Mouse (Mus musculus): Measurements from ENCODE around the gene Fcamr. TPM values are rescaled to one million over a fixed set of nuclear protein-coding genes. Genes with fewer than 3 reads are reported as not detected.

Gene Fcamr
- total and polyA plus RNA-seq, 3 experiments: 0.17 to 1.7 TPM; not detected in 1

DNA sequence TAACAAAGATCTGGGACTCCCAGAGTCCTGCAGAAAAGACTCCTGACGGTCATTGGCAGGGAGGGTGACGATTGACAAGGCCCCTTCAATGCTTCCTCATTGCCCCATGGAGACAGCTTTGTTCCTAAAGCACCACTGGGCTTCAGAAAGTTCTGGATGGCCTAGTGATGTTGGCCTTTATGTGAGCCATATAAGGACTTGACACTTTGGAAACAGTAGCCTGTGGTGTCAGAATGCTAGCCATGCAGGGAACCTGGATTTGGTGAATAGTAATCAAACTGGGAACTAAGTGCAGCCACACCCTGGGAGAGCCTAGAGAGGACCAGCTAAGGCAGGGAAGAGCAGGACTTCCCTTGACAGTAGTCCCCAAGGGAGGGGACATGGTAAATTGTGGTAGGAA, 809 bp downstream of the Fcamr start:
- Histone ChIP-seq H3K9ac (ENCODE audit: insufficient read depth, low read depth) (no peak overlapping the region), H3K4me1 (ENCODE audit: control insufficient read depth in 1 of 2, insufficient read depth in 2 of 2) (peaks cover 5 to 44% of the 10 kb centered on the region in 2 experiments), H3K4me2 (ENCODE audit: insufficient read depth, low read depth, poor library complexity, severe bottlenecking) (no peak overlapping the region), H3K79me2 (replicated peaks; ENCODE audit: control insufficient read depth, extremely low read depth, insufficient read depth, poor library complexity, severe bottlenecking) (no peaks in the 10 kb centered on the region), H3K4me3 (replicated peaks in 1 of 3; ENCODE audit: low read depth in 2 of 3, low read length in 2 of 3, poor library complexity in 1 of 3) (no peak overlapping the region), H3K27ac (ENCODE audit: insufficient read depth, low read depth) (no peak overlapping the region), H3K27me3 (replicated peaks) (peaks cover 1% of the 10 kb centered on the region), H3K9me3 (replicated peaks; ENCODE audit: low read length) (no peaks in the 10 kb centered on the region), H3K36me3 (replicated peaks in 1 of 2; ENCODE audit: control insufficient read depth in 1 of 2, insufficient read depth in 1 of 2, low read length in 1 of 2) (no peaks in the 10 kb centered on the region)
- in situ Hi-C loops (cut with MboI; ENCODE audit: low pct_ligation_motif_present, low pct_unique_long_range_greater_than_20kb, low sequenced_read_pairs) (no loop called here), dilution Hi-C loops (cut with MboI; ENCODE audit: extremely low pct_ligation_motif_present, extremely low pct_unique_long_range_greater_than_20kb, low sequenced_read_pairs) (no loop called here)
- DNase-seq (ENCODE audit: extremely low read depth): no peak
- TF ChIP-seq PAX5 (IDR thresholded peaks at IDR 0.05; ENCODE audit: low read length) (no peak), TBP (conservative IDR thresholded peaks at IDR 0.05; ENCODE audit: low read depth, low read length) (no peak), KAT2A (IDR thresholded peaks at IDR 0.05; ENCODE audit: insufficient replicate concordance, low read length) (no peak), ETS1 (conservative IDR thresholded peaks at IDR 0.05; ENCODE audit: low read depth, low read length) (no peak)

GRCm38 (mm10) chr1:130802976-130803375, 2.3 kb downstream of the Fcamr start:
- TF ChIP-seq KAT2A (IDR thresholded peaks at IDR 0.05; ENCODE audit: insufficient replicate concordance, low read length) (no peak), POLR2AphosphoS2 (IDR thresholded peaks at IDR 0.05; ENCODE audit: low read depth, low read length) (no peak), RCOR1 (conservative IDR thresholded peaks at IDR 0.05; ENCODE audit: low read depth, low read length) (no peak), SIN3A (IDR thresholded peaks at IDR 0.05; ENCODE audit: low read length) (no peak), ZNF384 (IDR thresholded peaks at IDR 0.05; ENCODE audit: low read depth, low read length) (no peak), NRF1 (IDR thresholded peaks at IDR 0.05; ENCODE audit: low read depth, low read length) (no peak), JUN (IDR thresholded peaks at IDR 0.05; ENCODE audit: insufficient read depth, low read depth, low read length) (no peak), ZMIZ1 (IDR thresholded peaks at IDR 0.05; ENCODE audit: low read depth, low read length) (no peak), E2F4 (IDR thresholded peaks at IDR 0.05; ENCODE audit: insufficient replicate concordance, low read depth, low read length) (no peak), ETS1 (conservative IDR thresholded peaks at IDR 0.05; ENCODE audit: low read depth, low read length) (no peak)
- Histone ChIP-seq H3K4me2 (ENCODE audit: insufficient read depth, low read depth, poor library complexity, severe bottlenecking) (no peak overlapping the region), H3K36me3 (replicated peaks in 1 of 2; ENCODE audit: control insufficient read depth in 1 of 2, insufficient read depth in 1 of 2, low read length in 1 of 2) (no peaks in the 10 kb centered on the region), H3K79me2 (replicated peaks; ENCODE audit: control insufficient read depth, extremely low read depth, insufficient read depth, poor library complexity, severe bottlenecking) (no peaks in the 10 kb centered on the region), H3K9ac (ENCODE audit: insufficient read depth, low read depth) (no peak overlapping the region), H3K4me1 (ENCODE audit: control insufficient read depth in 1 of 2, insufficient read depth in 2 of 2) (peaks cover 5 to 32% of the 10 kb centered on the region in 2 experiments), H3K27ac (ENCODE audit: insufficient read depth, low read depth) (no peak overlapping the region), H3K9me3 (replicated peaks; ENCODE audit: low read length) (no peaks in the 10 kb centered on the region), H3K27me3 (replicated peaks) (peaks cover 1% of the 10 kb centered on the region), H3K4me3 (replicated peaks in 1 of 3; ENCODE audit: low read depth in 2 of 3, low read length in 2 of 3, poor library complexity in 1 of 3) (no peak overlapping the region)
- in situ Hi-C loops (cut with MboI; ENCODE audit: low pct_ligation_motif_present, low pct_unique_long_range_greater_than_20kb, low sequenced_read_pairs) (no loop called here), dilution Hi-C loops (cut with MboI; ENCODE audit: extremely low pct_ligation_motif_present, extremely low pct_unique_long_range_greater_than_20kb, low sequenced_read_pairs) (no loop called here)
- no peak for DNase-seq (ENCODE audit: extremely low read depth)

DNA sequence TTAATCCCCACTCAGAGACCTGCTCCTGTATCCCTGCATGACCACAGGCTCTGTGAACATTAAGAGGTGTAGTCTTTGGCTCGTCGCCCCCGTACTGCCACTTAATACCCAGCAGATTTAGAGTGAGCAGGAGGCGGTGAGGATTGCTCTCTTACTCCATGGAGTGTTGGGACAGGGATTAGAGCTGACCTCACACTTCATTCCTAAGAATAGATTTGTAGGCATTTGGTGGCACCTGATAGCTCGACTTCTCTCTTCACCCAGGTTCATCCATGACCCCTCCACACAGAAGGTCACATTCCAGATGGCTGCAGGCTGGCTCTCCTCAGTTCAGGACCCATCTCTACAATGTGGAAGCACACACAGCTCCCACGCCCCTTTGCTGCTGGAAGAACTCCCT, 3.6 kb downstream of the Fcamr start:
- H3K4me2 ChIP-seq (ENCODE audit: insufficient read depth, low read depth, poor library complexity, severe bottlenecking): no peak overlapping the region
- peaks cover 1% of the 10 kb centered on the region for H3K27me3 ChIP-seq (replicated peaks)
- no peak for TF ChIP-seq USF1 (IDR thresholded peaks at IDR 0.05; ENCODE audit: low read depth, low read length)
- TF ChIP-seq SIN3A (IDR thresholded peaks at IDR 0.05; ENCODE audit: low read length): no peak
- no peak for TF ChIP-seq HCFC1 (IDR thresholded peaks at IDR 0.05; ENCODE audit: low read depth, low read length)
- no peak for TF ChIP-seq MAFK (IDR thresholded peaks at IDR 0.05; ENCODE audit: insufficient replicate concordance, low read length)
- TF ChIP-seq SMC3 (IDR thresholded peaks at IDR 0.05; ENCODE audit: low read depth, low read length): no peak
- TF ChIP-seq CHD2 (IDR thresholded peaks at IDR 0.05; ENCODE audit: low read length): no peak
- no peak for TF ChIP-seq IRF4 (IDR thresholded peaks at IDR 0.05; ENCODE audit: low read depth, low read length)
- no peak for TF ChIP-seq KAT2A (IDR thresholded peaks at IDR 0.05; ENCODE audit: insufficient replicate concordance, low read length)
- no peak for TF ChIP-seq E2F4 (IDR thresholded peaks at IDR 0.05; ENCODE audit: insufficient replicate concordance, low read depth, low read length)
- in situ Hi-C loops (cut with MboI; ENCODE audit: low pct_ligation_motif_present, low pct_unique_long_range_greater_than_20kb, low sequenced_read_pairs) (no loop called here), dilution Hi-C loops (cut with MboI; ENCODE audit: extremely low pct_ligation_motif_present, extremely low pct_unique_long_range_greater_than_20kb, low sequenced_read_pairs) (no loop called here)
- H3K4me1 ChIP-seq (ENCODE audit: control insufficient read depth in 1 of 2, insufficient read depth in 2 of 2): peaks cover 5 to 19% of the 10 kb centered on the region in 2 experiments
- no peaks in the 10 kb centered on the region for H3K36me3 ChIP-seq (replicated peaks in 1 of 2; ENCODE audit: control insufficient read depth in 1 of 2, insufficient read depth in 1 of 2, low read length in 1 of 2)
- H3K9ac ChIP-seq (ENCODE audit: insufficient read depth, low read depth): no peak overlapping the region
- H3K27ac ChIP-seq (ENCODE audit: insufficient read depth, low read depth): no peak overlapping the region
- no peak overlapping the region for H3K4me3 ChIP-seq (replicated peaks in 1 of 3; ENCODE audit: low read depth in 2 of 3, low read length in 2 of 3, poor library complexity in 1 of 3)
- no peaks in the 10 kb centered on the region for H3K79me2 ChIP-seq (replicated peaks; ENCODE audit: control insufficient read depth, extremely low read depth, insufficient read depth, poor library complexity, severe bottlenecking)
- DNase-seq (ENCODE audit: extremely low read depth): no peak
- no peaks in the 10 kb centered on the region for H3K9me3 ChIP-seq (replicated peaks; ENCODE audit: low read length)
